Mouse (Mus musculus) left cerebral cortex, adult 9 months (tissue): ENCODE results near the gene Arhgef39.

Source experiments
- DNase-seq, 2 experiments: peaks; one replicate each; pipeline ENCODE4 v3.0.0; 2022; ENCODE audit warnings: low spot score in 2 of 2

The Arhgef39 gene

DNA sequence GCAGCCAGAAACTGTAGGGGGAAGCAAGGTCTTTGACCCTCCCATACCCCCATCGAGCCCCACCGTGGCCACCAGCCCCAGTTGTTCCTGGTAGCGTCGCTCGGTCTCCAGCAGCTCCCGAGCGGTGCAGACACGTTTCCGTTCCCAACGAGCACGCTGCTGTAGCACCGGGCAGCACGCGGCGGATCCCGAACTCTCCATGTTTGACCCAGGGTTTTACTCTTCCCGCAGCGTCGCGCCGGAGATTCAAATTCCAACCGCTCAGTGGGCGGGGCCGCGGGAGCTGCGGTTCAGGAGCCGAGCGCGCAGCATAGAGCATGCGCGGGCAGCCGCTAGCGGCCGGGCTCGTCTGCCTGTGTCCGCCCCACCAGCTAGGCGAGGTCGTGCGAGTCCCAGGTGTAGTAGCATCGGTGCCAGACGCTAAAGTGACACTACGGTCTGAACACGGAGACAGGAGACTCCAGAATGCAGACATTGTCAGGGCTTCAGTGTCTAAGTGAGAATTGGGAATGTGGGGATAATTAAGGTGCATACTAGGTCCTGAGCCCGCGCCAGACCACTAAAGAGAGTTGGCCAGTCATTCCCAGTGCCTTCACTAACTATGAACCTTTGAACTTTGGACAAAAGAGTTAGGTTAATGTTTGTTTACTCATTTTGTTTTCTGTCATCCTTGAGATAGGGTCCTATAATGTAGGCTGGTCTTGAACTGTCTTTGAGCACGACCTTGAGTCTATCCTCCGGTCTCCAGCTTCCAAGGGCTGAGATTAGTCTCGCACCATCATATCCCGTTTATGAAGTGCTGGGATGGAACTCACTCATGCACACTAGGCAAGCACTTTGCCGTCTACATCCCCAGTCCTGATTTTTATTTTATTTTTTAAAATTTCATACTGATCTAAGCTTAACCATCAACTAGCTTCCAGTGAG, at the start of gene Arhgef39:
Gene Arhgef39 (minus strand): TSS at position 289 of the 927 bp plus-strand sequence.
- peak in 1 of 2 experiments; percentile 66 for DNase-seq

DNA sequence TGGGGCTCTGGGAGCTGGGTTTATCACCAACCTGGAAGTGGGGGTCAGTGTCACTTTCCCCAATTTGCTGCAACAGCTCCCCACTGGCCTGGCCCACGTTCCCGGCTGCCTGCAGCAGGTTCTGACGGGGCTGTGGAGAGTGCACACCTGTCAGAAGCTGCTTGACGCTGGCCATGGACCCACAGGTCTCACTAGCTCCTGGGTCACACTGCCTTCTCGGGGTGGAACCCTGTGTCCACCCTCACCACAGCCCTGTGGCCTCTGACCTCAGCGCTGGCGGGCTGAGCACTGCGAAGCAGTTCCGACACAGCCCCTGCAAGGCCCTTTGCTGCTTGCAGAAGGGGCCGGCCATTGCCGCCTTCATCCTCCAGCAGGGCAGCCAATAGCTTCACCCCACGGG, 49.6 kb upstream of the Arhgef39 start:
- no peak for DNase-seq

DNA sequence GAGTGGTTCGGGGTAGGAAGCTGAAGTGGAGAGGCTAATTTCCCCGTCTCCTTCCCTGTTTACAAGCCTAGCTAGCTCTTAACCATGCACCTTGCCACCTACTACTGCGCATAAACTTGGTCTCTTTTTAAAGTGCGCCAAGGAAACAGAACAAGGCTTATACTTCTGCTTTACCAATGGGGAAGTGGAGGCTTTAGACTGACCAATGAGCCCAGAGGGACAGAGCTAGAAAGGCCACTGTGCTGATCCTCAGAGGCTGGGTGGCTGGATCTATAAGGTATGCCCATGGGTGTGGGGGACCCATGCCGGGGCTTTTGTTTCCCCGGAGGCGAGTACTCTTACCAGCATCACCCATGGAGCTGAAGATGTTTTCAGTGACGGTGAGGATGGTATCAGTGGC, 47.7 kb upstream of the Arhgef39 start:
- DNase-seq = no peak

DNA sequence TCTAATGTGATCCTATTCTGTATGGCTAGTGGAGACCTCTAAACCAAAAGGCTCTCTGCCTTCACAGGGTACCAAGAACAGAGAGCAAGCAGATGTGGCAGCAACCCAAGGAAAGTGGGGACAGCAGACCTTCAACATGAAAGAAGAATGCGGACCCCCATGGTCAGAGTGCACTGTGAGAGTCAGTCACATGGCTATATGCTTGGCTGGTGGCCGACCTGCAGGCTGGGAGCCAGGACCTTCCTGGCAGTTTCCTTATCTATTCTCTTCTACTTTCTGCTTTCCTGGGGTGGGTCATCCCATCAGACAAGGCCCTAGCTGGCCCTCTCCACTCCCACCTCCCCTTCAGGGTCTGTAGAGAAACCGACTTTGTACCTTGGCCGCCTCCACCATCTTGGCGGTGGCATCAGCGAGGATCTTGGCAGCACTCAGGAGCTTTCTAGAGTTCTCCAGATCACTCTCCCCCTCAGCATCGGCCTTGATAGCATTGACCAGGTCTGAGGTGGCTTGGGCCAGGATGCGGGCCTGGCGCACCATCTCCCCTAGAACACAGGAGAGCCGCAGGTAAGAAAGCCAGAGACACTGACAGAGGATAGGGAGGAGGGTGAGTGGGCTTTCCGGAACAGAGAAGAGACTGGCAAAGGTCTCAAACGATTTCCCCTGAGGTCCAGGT, 47.0 kb upstream of the Arhgef39 start:
- no peak for DNase-seq

GRCm38 (mm10) chr4:43542044-43542443, 42.5 kb upstream of the Arhgef39 start:
- DNase-seq = no peak

GRCm38 (mm10) chr4:43536031-43536430, 36.5 kb upstream of the Arhgef39 start:
- DNase-seq = no peak

GRCm38 (mm10) chr4:43535628-43536027, 36.1 kb upstream of the Arhgef39 start:
- DNase-seq = no peak

DNA sequence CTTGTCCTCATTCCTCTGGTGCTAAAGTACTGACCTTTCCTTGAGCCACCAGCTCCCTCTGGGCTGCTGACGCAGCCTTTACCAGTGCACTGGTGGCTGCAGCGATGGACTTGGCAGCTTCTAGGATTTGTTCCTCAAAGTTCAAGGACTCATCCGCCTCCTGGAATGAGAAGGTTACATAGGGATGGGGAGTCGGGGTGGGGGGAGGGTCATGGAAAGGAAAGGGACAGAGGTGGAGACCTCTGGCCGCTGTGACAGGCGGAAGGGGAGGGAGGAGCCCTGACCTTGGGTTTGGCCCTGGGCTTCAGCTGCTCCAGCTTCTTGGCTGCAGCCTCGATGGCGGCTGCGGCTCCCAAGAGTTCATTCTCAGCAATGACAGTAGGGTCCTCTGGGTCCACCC, 33.8 kb upstream of the Arhgef39 start:
- DNase-seq = no peak

DNA sequence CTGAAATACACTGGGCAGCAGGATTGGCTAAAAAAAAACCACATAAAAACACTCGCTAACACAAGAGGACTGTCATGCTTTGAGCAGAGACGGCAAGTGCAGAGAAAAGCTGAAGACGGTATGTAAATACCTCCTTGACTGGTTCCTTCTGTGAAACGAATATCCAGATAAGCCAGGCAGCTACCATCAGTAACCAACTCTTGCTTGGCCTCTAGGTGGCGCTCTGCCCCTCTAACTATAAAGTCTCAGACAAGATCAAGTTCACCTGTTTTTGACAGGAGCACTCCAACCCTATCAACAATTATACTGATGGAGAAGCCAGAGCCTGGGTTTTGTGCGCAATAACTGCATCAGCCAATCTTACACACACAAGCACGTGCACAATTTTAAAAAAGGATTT, 31.1 kb upstream of the Arhgef39 start:
- peak in 1 of 2 experiments; percentile 83 for DNase-seq

DNA sequence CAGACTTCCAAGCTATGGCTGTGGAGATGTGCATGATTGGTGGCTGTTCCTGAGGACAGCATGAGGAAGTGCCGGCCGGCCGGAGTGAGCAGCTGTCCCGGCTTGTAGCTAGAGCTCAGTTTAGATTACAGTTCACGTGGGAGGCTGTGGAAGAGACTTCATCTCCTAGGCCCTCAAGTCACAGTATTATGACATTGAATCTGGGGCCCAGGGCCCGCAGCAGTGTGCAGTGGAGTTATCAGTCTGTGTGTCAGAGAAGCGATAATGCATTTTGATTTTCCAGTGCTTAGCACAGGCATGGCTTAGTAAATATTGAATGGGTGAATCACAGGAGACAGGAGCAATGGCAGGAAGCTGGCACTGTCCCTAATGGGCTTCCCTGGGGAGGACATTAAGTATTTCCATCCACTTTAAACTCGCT, 30.6 kb upstream of the Arhgef39 start:
- DNase-seq = no peak

- DNase-seq = no peak
Observed at GRCm38 (mm10) chr4:43528487-43528886, 29.0 kb upstream of the Arhgef39 start.

DNA sequence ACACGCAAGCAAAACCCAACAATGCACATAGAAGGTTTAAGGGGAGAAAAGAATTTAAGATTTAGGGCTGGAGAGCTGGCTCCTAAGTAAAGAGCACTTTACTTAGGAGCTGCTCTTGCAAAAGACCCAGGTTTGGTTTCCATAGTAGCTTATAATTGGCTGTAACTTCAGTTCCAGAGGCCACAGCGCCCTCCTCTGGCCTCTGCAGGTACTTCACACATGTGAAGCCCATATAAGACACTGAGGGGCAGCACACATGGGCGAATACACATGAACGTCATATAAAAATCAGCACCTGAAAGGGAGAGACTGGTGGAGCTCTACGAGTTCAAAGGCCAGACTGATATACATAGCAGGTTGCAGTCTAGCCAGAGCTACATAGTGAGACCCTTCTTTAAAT, 28.4 kb upstream of the Arhgef39 start:
- no peak for DNase-seq

DNA sequence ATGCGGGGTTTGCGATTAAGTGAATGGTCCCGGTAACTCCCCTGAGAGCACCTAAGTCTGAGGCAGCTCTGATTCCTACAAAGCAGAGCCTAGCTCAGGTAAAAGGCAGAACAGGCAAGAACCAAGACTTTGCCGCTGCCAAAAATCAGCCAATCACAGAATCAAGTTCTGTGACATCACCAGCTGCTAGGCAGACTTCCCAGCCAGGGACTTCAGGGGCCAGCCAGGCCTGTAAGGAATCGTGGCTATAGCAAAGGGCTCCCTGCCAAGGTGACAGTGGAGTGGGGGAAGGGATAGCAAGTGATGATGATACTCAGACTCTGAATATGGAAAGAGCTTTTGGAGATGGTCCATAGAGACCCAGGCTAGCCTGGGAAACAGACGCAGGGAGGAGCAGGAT, 20.5 kb upstream of the Arhgef39 start:
- peak; percentile 61 to 88 for DNase-seq

DNA sequence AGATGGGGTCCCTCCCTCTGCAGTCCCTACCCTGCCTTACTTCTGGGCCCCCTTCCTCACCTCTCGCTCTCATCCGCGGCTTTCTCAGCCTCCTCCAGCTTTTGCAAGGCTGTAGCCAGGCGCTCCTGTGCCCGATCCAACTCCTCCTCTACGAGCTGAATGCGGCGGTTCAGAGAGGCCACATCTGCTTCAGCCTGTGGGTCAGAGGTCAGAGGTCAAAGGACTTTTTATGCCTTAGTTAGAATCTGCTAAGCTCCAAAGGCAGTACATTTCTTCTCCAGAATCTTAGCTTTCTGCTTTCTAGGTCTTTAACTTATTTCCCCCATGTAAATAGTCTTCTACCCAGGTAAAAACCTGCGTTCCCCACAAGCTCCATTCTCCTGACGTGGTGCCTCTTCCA, 20.1 kb upstream of the Arhgef39 start:
- no peak for DNase-seq

- no peak for DNase-seq
Observed at GRCm38 (mm10) chr4:43515764-43516708, 16.5 kb upstream of the Arhgef39 start.

DNA sequence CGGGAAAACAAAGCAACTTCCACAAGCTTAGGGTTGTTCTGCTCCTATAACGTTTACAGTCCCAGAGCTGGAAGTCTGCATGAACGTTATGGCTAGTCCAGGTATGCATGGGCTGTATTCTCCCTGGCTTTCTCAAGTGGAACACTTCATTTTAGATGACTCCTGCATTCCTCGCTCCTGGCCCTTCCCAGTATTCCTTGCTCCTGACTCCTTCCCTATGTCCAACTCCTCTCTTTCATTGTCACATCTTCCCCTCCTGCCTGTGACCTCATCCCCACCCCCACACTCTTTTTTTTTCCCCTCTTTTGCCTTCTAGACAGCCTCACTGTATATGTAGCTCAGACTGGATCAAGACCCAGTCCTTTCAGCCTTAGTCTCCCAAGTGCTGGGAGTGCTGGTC, 14.3 kb upstream of the Arhgef39 start:
- no peak for DNase-seq

- DNase-seq = no peak
Observed at GRCm38 (mm10) chr4:43513300-43513699, 13.8 kb upstream of the Arhgef39 start.

DNA sequence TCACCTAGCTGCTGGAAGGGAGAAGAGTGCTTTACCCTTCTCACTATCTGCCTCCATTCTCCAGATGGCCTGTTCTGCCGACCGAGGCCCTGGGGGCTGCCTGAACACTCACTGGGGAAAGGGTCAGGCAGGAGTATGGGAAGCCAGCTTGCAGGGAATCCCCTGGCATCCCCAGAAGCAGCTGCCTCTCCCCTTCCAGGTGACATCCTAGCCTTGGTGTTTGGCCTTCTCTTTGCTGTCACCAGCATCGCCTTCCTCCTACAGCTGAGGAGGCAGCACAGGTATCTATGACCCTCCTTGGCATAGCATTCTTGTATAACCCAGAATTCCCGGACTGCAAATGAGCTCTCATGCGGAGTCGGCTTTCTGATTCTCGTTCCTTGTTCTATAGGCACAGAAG, 13.2 kb upstream of the Arhgef39 start:
- DNase-seq = no peak

GRCm38 (mm10) chr4:43511675-43512454, 12.4 kb upstream of the Arhgef39 start:
- DNase-seq = no peak

DNA sequence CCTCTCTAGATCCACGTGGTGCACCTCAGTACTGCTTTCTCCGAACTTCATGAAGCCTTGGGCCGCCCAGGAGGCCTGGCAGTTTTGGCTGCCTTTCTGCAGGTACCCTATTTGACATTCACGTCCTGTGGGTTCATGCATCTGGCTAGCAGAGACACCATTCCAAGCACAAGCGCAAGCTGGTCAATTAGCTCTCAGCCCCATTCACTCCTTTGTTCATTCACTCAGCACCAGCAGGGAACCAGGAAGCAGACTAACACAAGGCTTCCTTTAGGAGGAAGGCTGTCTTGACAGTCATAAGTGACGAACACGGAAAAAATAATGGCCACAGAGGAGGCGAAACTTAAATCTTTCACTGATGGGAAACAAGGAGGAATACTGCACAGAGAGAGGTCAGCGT, 9.6 kb upstream of the Arhgef39 start:
- no peak for DNase-seq

DNA sequence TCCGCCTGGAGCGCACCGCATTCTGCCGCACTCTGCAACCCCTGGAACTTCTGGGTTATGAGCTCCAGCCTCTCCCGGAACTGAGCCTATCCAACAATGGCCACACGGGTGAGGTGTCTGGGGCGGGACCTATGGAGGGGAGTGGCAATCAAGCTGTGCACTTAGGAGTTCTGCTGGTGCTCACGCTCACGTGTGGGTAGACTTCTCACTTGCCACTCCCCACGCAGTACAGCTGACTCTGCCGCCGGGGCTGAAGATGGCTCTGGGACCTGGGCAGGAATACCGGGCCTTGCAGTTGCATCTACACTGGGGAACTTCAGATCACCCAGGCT, 9.1 kb upstream of the Arhgef39 start:
- DNase-seq = no peak
